Mouse (Mus musculus) olfactory bulb, adult 2 months (tissue): ENCODE measurements around the gene Mpdz. TPM values are rescaled to one million over a fixed set of nuclear protein-coding genes. Genes with fewer than 3 reads are reported as not detected.
A peak's percentile ranks its signal among the peaks of the same experiment; 100 is the strongest.

ENCODE experiments used
- H3K27ac ChIP-seq: fragments of 200-500 bp; 2 replicates; pipeline ENCODE4 v1.5.1; 2012; ENCODE audit warnings: low read depth, low read length; ENCODE audit not compliant: insufficient read depth
- H3K4me1 ChIP-seq: fragments of 200-500 bp; 2 replicates; pipeline ENCODE4 v1.6.1; 2012; ENCODE audit warnings: low read length; ENCODE audit not compliant: control insufficient read depth, insufficient read depth
- H3K4me3 ChIP-seq: fragments of 200-500 bp; 2 replicates; pipeline ENCODE4 v1.5.1; 2012; ENCODE audit warnings: mild to moderate bottlenecking, low read depth, low read length, moderate library complexity; ENCODE audit not compliant: insufficient read depth
- CTCF ChIP-seq: fragments of 200-500 bp; IDR thresholded peaks from 2 replicates; pipeline ENCODE4 v1.5.1; 2012; ENCODE audit warnings: low read depth, mild to moderate bottlenecking, low read length, moderate library complexity; ENCODE audit not compliant: insufficient read depth
- POLR2A ChIP-seq: fragments of 200-500 bp; IDR thresholded peaks from 2 replicates; pipeline ENCODE4 v1.6.1; 2012; ENCODE audit warnings: mild to moderate bottlenecking, low read depth, low read length, moderate library complexity; ENCODE audit not compliant: insufficient read depth
- WGBS: fragments of 180-500 bp; shearing (Covaris S2); methylation state at CpG from one replicate; pipeline ENCODE4 v1.1.7; 2018; 5-methylcytosine and 5-hydroxymethylcytosine counted together
- polyA plus RNA-seq: library from polyadenylated mRNA; stranded (reverse); fragments of >200 nt; gene quantifications from 2 replicates; pipeline ENCODE4 v1.2.4, GENCODE M21; 2012; ENCODE audit warnings: low replicate concordance; ENCODE audit not compliant: missing spikeins, insufficient read depth, insufficient read length

The Mpdz gene
- polyA plus RNA-seq = not detected in 2 replicates

DNA sequence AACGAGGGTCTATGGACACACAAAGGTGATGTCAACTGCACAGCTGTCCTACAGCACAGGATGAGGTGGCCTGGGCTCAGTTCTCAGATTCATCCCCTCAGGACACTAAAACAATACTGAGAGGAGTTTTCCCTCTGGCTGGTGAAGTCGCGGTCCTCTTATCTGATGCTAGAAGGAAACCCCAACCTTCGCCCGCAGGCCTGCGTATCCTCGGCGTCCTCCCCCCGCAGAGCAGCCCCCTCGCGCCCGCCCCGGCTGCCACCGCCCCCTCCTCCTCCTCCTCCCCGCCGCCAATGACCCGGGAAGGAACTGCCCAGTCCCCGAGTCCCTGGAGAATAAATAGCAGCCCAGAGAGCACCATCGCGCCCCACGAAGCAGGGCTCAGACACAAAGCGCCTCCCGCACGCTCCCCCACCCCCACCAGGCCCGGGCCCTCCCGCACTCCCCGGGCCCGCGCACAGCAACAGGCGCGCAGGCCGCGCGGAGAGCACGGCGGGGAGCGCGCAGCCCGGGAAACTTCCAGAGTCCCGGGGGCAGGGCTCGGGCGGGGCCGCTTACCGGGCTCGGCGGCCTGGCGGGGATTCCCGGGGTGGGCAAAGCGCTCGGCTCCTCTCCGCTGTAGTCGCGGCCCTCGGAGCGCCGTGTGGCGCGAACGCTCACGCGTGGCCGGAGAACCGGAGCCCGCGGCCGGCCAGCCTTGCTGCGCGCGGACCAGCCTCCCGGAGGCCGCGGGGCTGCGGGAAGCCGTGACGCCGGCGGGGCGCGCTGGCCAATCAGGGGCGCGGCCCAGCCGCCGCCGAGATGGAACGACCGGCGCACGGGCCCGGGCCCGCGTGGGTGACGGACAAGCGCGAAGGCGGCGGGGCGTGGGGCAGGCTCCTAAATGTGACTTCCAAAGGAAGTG, at the start of gene Mpdz:
TSS of gene Mpdz (minus strand) at position 738 of the 904 bp plus-strand sequence.
- peak within 1 kb of the TSS; percentile 63 for H3K4me3 ChIP-seq
- WGBS = 1% methylated on average over 96 of the region's 97 CpGs
- H3K27ac ChIP-seq = no peak within 1 kb of the TSS
- TF ChIP-seq CTCF = no peak
- TF ChIP-seq POLR2A = peak; percentile 35; the same call in 1 of the 2 replicates
- no peaks in the 10 kb centered on the region for H3K4me1 ChIP-seq

DNA sequence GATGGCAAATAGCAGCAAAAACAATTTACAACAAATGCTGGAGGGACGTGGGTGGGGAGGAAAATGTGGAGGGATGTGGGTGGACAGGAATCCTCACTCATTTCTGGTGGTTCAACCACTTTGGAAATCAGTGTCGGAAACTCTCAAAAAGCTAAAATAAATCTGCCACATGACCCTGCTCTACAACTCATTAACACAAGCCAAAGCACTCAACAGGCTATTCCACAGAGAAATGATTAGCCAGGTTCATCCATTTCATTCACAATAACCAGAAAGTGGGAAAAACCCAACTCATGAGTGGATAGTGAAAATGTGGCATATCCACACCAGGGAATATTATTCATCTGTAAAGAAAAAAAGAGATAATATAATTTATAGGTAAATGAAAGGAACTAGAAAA, 47.9 kb upstream of the Mpdz start:
- TF ChIP-seq POLR2A (no peak), CTCF (no peak)
- WGBS = 91% methylated on average over 2 of the region's 2 CpGs
- H3K4me1 ChIP-seq = no peaks in the 10 kb centered on the region

DNA sequence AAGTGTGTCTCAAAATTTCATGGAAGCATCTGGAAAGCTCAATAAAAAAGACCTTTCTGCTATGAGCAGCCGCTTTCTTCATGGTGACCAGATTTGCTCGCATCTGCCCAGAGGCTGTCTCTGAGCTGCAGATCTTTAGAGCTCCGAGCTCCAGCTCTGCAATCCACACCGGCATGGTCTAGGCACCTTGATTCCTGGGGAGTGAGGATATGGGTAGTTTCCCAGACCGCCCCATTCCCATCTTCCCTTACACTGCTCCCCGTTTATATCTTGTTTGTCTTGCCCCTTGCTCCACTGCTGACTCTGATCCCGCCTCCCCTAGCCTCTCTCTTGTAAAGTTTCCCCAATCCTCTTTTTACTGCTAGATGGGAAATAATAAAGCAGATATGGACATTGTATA, 42.0 kb upstream of the Mpdz start:
- WGBS = 84% methylated on average over 7 of the region's 7 CpGs
- TF ChIP-seq POLR2A (no peak), CTCF (no peak)
- H3K27ac ChIP-seq = no peak overlapping the region
- no peaks in the 10 kb centered on the region for H3K4me1 ChIP-seq
- no peak overlapping the region for H3K4me3 ChIP-seq

More for the DNA sequence above, 47.9 kb upstream of the Mpdz start:
- Histone ChIP-seq H3K27ac (no peak overlapping the region), H3K4me3 (no peak overlapping the region)

DNA sequence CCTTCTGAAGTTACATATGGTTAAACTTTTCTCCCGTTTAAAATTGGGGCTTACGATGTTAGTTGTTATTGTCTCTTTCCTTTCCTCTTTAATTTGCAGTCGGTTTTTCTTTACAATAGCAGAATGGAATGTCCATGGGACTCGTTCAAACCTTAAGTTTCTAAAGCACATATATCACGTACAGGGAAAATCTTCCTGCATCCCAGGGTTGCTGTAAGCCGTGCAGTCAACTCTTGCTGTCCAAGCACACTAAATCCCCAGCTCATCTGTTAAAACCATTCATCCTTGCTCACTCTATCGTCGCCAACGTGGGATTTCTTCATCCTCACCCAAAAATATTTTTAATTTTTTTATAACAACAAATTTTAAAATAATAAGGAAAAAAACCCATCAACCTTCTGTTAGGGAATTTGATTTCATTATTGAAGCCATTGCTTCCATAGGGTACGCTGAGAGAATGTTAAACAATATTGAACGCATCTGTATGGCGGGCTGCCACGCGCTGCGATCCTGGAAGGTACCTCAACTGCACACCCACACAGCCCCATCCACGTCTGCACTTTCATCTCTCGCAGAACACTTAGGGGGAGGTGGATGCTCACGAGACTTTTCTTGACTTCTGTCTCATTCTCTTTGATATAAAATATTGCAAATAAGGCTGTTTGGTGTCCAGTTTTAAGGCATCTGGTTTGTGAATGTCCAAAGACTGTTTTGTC, 41.4 kb upstream of the Mpdz start:
- TF ChIP-seq POLR2A (no peak), CTCF (no peak)
- WGBS = 83% methylated on average over 18 of the region's 18 CpGs

DNA sequence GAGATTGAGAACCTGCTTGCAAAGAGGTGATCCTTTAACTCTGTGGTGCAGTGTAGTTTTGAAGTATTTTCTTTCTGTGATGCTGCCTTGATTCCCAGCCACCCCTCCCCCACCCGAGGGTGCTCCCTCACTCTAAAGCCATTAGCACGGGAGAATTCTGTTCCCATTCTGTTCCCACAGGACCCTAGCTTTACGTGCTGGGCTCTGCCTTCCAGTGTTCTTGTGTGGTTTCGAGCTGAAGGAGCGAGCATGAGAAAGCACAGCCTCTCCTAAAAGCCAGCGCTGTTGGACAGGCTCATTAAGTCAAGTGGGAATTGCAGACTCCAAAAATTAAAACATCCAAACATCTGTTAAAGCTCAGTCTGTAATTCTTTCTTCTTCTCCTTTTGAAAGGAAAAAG, 40.5 kb upstream of the Mpdz start:
- 27% methylated on average over 6 of the region's 6 CpGs for WGBS
- Histone ChIP-seq H3K27ac (no peak overlapping the region), H3K4me1 (no peaks in the 10 kb centered on the region), H3K4me3 (no peak overlapping the region)
- TF ChIP-seq POLR2A = no peak
- no peak for TF ChIP-seq CTCF

More for the DNA sequence above, 41.4 kb upstream of the Mpdz start:
- Histone ChIP-seq H3K27ac (no peak overlapping the region), H3K4me1 (no peaks in the 10 kb centered on the region), H3K4me3 (no peak overlapping the region)

DNA sequence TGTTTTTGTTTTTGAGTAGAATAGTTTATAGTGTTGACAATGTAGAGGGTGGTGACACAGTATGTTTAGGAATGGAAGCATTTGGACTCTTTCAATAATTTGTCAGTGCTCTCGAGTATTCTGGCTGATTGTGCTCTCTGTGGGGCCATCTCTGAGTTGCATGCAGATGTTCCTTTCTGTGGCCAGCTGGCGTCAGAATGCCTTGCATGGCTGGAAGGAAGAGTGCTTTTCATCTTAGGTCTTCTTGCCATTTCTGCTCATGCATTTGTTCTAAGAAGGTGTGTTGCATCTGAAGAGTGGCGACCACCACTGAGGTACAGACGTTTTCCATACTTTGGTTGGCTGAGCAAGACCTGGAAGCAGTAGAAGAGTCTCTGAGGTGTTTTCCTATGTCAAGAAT, 24.2 kb upstream of the Mpdz start:
- Histone ChIP-seq H3K27ac (no peak overlapping the region), H3K4me1 (no peaks in the 10 kb centered on the region), H3K4me3 (no peak overlapping the region)
- TF ChIP-seq POLR2A = no peak
- no peak for TF ChIP-seq CTCF
- WGBS = 96% methylated on average over 4 of the region's 4 CpGs

DNA sequence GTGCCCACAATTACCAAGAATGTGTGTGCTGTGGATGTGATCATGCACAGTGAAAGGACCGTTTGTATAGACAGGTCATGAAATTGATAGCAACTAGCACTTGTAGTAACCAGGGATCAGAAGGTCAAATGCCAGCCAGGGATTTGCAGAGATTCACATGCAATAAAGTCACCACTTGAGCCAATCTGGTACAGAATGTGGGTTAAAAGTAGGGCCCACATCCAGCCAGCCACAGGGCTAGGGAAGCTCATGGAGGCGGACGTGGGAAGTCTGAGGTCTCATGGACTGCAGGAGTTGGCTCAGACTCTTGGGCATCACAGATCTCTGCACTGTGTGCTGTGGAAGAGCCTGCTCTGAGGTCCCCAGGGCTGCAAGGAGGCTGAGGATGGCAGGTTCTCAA, 22.6 kb upstream of the Mpdz start:
- no peak overlapping the region for H3K4me3 ChIP-seq
- H3K27ac ChIP-seq = no peak overlapping the region
- WGBS = 94% methylated on average over 3 of the region's 3 CpGs
- TF ChIP-seq CTCF (no peak), POLR2A (no peak)
- H3K4me1 ChIP-seq = no peaks in the 10 kb centered on the region

DNA sequence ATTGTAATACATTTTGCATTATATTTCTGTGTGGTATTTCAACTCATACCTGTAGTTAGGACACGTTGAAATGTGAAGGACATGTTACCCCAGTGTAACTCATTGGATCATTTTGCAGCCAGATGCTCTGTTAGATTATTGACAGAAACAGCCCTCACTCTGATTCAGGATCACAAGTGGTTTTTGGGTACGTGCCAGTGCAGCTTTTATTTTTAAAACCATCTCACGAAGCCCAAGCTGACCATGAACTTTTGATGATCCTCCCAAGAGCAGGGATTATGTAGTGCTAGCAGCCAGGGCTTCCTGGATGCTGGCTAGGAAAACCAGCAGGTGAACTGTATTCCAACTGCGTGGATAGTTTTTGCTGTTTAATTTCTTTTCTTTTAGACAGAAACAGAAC, 19.6 kb upstream of the Mpdz start:
- H3K27ac ChIP-seq = no peak overlapping the region
- WGBS = 65% methylated on average over 4 of the region's 4 CpGs
- H3K4me3 ChIP-seq = no peak overlapping the region
- TF ChIP-seq POLR2A (no peak), CTCF (no peak)
- no peaks in the 10 kb centered on the region for H3K4me1 ChIP-seq

DNA sequence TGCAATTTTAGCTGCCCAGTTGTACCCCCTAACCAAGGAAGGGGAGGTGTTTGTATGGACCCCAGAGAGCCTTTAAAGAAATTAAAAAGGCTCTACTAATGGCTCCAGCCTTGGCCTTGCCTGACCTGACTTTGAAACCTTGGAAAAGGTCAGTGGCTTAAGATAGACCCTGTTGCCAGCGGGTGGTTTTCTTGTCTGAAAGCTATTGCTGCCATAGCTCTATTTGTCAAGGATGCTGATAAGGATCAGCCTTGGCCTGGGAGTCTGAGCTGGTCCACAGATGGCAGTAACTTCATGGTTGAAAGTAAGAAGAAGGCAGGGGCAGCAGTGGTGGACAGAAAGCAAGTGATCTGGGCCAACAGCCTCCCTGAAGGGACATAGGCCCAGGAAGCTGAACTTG, 16.3 kb upstream of the Mpdz start:
- 97% methylated on average over 1 of the region's 1 CpGs for WGBS

More for the DNA sequence above, 16.3 kb upstream of the Mpdz start:
- H3K4me3 ChIP-seq = no peak overlapping the region
- no peak for TF ChIP-seq POLR2A
- TF ChIP-seq CTCF = no peak
- no peak overlapping the region for H3K27ac ChIP-seq
- H3K4me1 ChIP-seq = no peaks in the 10 kb centered on the region
